Mouse (Mus musculus): ENCODE measurements around the gene Htr6.

DNA sequence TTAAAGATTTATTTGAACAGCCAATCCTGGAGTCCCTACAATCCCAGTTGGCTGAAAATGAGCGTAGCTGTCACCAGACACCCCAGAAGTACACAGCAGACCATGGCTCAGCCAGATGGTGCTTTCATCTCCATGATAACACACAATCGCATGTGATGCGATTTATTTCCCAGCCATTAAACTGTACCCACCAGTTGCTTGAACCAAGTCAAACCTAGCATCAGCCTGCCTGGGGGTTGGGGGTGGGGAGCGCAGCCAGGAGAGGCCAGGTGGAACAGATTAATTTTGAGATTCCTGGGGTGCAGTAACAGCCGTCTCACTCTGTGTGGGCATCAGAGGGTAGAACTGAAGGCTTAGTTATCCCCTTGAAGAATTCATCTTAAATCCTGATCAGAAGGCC is 29.0 kb downstream of the Htr6 start:
- TF ChIP-seq CTCF (IDR thresholded peaks at IDR 0.05), result no peak
- no peak for TF ChIP-seq EP300 (IDR thresholded peaks at IDR 0.05)
